Mouse (Mus musculus) C2C12 (cell line): Measurements from ENCODE around the gene Dctpp1. TPM values are rescaled to one million over a fixed set of nuclear protein-coding genes. Genes with fewer than 3 reads are reported as not detected.

Experiments used
- H3K27me3 ChIP-seq: one replicate; pipeline ENCODE4 v1.6.1; 2011; ENCODE audit not compliant: control insufficient read depth, insufficient read depth, insufficient read length
- H3K36me3 ChIP-seq: one replicate; pipeline ENCODE4 v1.6.1; 2011; ENCODE audit not compliant: control insufficient read depth, insufficient read depth
- H3K4me3 ChIP-seq: one replicate; pipeline ENCODE4 v1.5.1; 2011; ENCODE audit warnings: mild to moderate bottlenecking, control low read depth; ENCODE audit not compliant: poor library complexity, insufficient read depth, severe bottlenecking
- H3K79me2 ChIP-seq: one replicate; pipeline ENCODE4 v1.6.1; 2011; ENCODE audit not compliant: control insufficient read depth, insufficient read depth
- H3K79me3 ChIP-seq: one replicate; pipeline ENCODE4 v1.6.1; 2011; ENCODE audit warnings: low read depth, control low read depth
- H3ac ChIP-seq: one replicate; pipeline ENCODE3; 2011; ENCODE audit warnings: low read depth; ENCODE audit not compliant: control insufficient read depth, insufficient read length
- CEBPB ChIP-seq: IDR thresholded peaks from one replicate; pipeline ENCODE4 v1.6.1; 2011; ENCODE audit warnings: low read depth, mild to moderate bottlenecking, control low read depth, moderate library complexity
- CTCF ChIP-seq: IDR thresholded peaks from one replicate; pipeline ENCODE4 v1.5.1; 2011; ENCODE audit not compliant: control insufficient read depth, insufficient read depth, insufficient read length
- FOSL1 ChIP-seq: IDR thresholded peaks from one replicate; pipeline ENCODE4 v1.8.0; 2011; ENCODE audit warnings: mild to moderate bottlenecking, low read length; ENCODE audit not compliant: poor library complexity, insufficient read depth, severe bottlenecking
- MAX ChIP-seq: IDR thresholded peaks from one replicate; pipeline ENCODE4 v1.6.1; 2011; ENCODE audit warnings: mild to moderate bottlenecking, control low read depth
- MYOD1 ChIP-seq: IDR thresholded peaks from one replicate; pipeline ENCODE4 v1.6.1; 2011; ENCODE audit warnings: low read depth; ENCODE audit not compliant: control insufficient read depth, insufficient read length
- MYOG ChIP-seq: IDR thresholded peaks from one replicate; pipeline ENCODE4 v1.6.1; 2011; ENCODE audit not compliant: control insufficient read depth, insufficient read length; ENCODE audit errors: extremely low read depth
- USF1 ChIP-seq: IDR thresholded peaks from one replicate; pipeline ENCODE4 v1.6.1; 2011; ENCODE audit warnings: low read depth, mild to moderate bottlenecking, control low read depth, moderate library complexity
- polyA plus RNA-seq: library from polyadenylated mRNA; unstranded; fragments of >200 nt; fragmentation: generic; extraction: Trizol; gene quantifications from one replicate; pipeline ENCODE4 v1.2.1, GENCODE M21; 2012; ENCODE audit warnings: missing spikeins

Dctpp1 gene
- polyA plus RNA-seq, 1 experiment, result 226 TPM

DNA sequence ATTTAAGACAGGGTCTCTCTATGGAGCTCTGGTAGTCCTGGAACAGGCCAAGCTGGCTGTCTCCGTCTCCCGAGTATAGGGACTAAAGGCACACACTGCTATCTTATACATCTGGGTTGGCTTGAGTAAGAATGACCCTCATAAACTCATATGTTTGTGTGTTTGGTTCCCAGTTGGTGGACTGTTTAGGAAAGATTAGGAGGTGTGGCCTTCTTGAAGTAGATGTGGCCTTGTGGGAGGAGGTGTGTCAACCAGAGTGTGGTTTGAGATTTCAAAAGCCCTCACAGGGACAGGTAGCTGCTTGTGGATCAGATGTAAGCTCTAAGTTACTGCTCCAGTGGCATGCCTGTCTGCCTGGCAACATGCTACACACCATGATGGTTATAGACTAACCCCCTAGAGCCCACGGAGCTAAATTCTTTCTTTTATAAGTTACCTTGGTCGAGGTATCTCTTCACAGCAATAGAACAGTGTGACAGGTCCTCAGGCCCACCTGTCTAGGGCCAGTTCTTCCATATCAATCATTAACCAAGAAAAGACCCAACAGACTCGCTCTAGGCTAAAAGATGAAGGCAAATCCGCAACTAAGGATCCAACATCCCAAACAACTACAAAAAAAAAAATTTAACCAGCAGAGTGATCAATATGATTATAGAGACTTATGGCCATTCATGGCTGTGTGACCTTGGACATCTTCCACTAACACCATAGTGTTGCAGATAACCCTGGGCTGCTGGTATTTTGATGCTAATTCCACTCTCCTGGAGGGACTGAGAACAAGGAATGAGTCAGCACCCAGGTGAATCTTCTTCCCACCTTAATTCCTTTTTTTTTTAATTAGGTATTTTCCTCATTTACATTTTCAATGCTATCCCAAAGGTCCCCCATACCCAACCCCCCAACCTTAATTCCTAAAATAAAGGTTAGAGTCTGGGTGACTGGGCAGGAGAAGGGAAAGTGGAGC is 36.7 kb downstream of the Dctpp1 start:
- H3K36me3 ChIP-seq, result no peaks in the 10 kb centered on the region
- H3ac ChIP-seq, result no peak overlapping the region
- no peaks in the 10 kb centered on the region for H3K79me2 ChIP-seq
- H3K4me3 ChIP-seq, result no peak overlapping the region
- no peaks in the 10 kb centered on the region for H3K79me3 ChIP-seq
- no peak for TF ChIP-seq FOSL1
- no peak for TF ChIP-seq CTCF
- no peak for TF ChIP-seq USF1
- TF ChIP-seq MAX, result no peak
- no peak for TF ChIP-seq CEBPB
- H3K27me3 ChIP-seq, result no peaks in the 10 kb centered on the region

DNA sequence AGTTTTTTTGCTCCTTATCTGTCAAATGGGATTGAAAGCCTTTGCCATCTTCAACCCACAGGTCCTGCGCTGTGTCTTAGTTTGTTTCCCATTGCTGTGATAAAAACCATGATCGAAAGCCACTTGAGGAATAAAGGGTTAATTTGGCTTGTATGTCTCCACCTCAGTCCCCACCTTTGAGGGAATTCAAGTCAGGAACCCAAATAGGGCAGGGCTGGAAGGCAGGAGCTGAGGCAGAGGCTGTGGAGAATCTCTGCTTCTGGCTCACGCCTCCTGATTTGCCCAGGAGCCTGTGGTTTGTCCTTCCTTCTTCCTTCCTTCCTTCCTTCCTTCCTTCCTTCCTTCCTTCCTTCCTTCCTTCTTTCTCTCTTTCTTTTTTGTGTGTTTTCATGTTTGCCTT is 37.4 kb downstream of the Dctpp1 start:
- Histone ChIP-seq H3K4me3 (no peak overlapping the region), H3K79me3 (no peaks in the 10 kb centered on the region), H3K27me3 (no peaks in the 10 kb centered on the region), H3ac (no peak overlapping the region), H3K36me3 (no peaks in the 10 kb centered on the region), H3K79me2 (no peaks in the 10 kb centered on the region)
- TF ChIP-seq MYOG, result no peak
- TF ChIP-seq MAX, result no peak
- TF ChIP-seq CEBPB, result no peak
- TF ChIP-seq FOSL1, result no peak
- TF ChIP-seq USF1, result no peak
- TF ChIP-seq MYOD1, result no peak
- TF ChIP-seq CTCF, result no peak

DNA sequence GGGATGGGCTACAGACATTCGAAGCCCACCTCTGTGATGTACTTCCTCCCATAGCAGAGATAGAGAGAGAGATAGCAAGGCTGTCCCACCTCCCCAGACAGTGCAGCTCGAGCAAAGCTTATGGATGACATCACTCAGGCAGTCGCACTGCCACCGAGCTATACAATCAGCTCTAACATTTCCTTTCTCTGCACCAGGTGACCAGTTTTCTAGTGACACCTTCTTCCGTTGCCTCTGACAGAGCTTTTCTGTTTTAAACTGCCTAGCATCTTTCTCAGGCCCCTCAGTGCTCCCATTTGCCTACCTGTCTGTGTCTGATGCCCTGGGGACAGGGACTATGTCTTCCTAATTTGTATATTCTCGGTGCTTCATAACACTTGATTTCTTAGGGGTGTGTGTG is 40.1 kb downstream of the Dctpp1 start:
- Histone ChIP-seq H3K79me3 (no peaks in the 10 kb centered on the region), H3K36me3 (no peaks in the 10 kb centered on the region), H3K27me3 (no peaks in the 10 kb centered on the region), H3K79me2 (no peaks in the 10 kb centered on the region), H3K4me3 (no peak overlapping the region), H3ac (no peak overlapping the region)
- no peak for TF ChIP-seq USF1
- no peak for TF ChIP-seq CEBPB
- no peak for TF ChIP-seq CTCF
- TF ChIP-seq MYOG, result no peak
- TF ChIP-seq MAX, result no peak
- TF ChIP-seq MYOD1, result no peak
- TF ChIP-seq FOSL1, result no peak

DNA sequence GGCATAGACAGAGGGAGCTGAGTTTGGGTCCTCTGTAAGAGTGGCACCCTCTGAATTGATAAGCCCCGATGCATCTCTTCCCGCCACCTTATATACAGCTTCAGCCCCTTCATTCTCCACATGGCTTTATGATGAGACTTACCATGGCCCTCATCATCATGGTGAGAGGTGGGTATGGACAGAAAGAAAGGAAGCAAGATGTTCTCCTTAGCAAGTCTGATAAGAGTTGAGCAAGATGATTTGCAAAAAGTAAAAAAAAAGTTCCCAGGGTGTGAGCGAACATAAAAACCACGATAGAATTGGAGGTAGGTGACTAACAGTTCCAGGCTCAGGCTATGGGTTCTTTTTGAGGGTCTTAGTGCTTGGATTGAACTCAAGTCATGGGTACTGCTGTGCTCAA is 41.8 kb downstream of the Dctpp1 start:
- Histone ChIP-seq H3ac (no peak overlapping the region), H3K4me3 (no peak overlapping the region), H3K79me2 (no peaks in the 10 kb centered on the region), H3K36me3 (no peaks in the 10 kb centered on the region), H3K27me3 (no peaks in the 10 kb centered on the region), H3K79me3 (no peaks in the 10 kb centered on the region)
- TF ChIP-seq MYOG (no peak), MAX (no peak), MYOD1 (no peak), USF1 (no peak), CTCF (no peak), CEBPB (no peak), FOSL1 (no peak)

DNA sequence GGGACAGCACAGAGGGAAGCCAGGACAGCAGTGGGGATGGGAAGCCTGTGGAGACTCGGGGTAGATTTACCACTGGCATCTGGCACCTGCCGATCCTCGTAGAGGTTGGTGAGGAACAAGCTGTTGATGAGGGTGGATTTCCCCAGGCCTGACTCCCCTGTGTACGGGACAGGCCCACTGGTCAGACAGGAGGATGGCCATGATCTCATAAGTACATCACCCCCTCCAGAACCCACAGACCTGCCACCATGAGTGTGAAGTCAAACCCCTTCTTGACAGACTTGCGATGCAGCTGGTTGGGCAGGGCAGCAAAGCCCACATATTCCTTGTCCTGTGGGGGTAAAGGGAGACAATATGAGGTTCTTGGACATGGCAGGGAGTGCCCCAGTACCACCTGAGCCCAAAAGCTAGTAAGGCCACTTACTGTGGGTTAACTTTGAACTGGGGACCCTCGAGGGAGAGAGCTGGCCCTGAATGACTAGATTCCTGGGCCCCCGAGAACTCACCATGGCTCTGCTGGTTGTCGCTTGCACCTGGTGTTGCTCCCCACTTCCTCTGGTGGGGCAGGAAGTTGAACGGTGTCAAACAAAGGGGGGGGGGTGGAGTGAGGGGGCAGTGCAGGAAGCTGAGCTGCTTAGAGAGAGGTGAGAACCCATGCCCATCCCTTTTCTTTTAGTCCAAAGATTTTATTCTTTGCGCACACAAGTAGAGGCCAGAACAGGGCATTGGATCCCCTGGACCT is 42.4 kb downstream of the Dctpp1 start:
- Histone ChIP-seq H3K79me2 (no peaks in the 10 kb centered on the region), H3K4me3 (no peak overlapping the region), H3K36me3 (no peaks in the 10 kb centered on the region), H3ac (no peak overlapping the region), H3K27me3 (no peaks in the 10 kb centered on the region), H3K79me3 (no peaks in the 10 kb centered on the region)
- no peak for TF ChIP-seq CTCF

DNA sequence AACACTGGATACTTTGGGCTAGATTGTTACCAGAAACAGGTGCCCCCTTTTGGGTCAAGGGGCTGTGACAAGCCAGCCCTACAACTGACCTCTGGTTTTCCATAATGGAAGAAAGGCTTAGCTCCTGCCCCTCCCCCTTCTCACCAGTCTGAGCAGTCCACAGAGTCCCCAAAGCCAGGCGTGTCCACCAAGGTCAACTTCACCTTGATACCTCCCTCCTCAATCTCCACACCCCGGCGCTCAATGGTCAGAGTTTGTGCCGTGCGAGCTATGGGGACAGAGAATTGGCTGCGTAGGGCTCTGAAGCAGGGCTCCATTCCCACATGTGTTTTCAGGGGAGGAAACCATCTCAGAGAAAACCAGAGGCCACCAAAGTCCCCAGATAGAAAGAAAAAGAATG is 43.0 kb downstream of the Dctpp1 start:
- Histone ChIP-seq H3K4me3 (no peak overlapping the region), H3K79me2 (no peaks in the 10 kb centered on the region), H3K79me3 (no peaks in the 10 kb centered on the region), H3K27me3 (no peaks in the 10 kb centered on the region), H3K36me3 (no peaks in the 10 kb centered on the region), H3ac (no peak overlapping the region)
- TF ChIP-seq MYOD1 (no peak), CEBPB (no peak), USF1 (no peak), MYOG (no peak), MAX (no peak)
